Mouse (Mus musculus) intestine, embryonic 16.5 days (tissue): Measurements from ENCODE around the gene Il16. TPM values are rescaled to one million over a fixed set of nuclear protein-coding genes. Genes with fewer than 3 reads are reported as not detected.

Source experiments
- ATAC-seq: fragments of 200-750 bp; cut with Nextera tagmentation; 2 replicates; pipeline ENCODE4 v1.8.0; 2017; ENCODE audit warnings: moderate TSS enrichment, moderate library complexity
- H3K27ac ChIP-seq: fragments of 300-500 bp; sonication (generic); 2 replicates; pipeline ENCODE4 v1.5.1; 2014; ENCODE audit warnings: mild to moderate bottlenecking, low read length
- H3K27me3 ChIP-seq: fragments of 300-500 bp; sonication (generic); replicated peaks from 2 replicates; pipeline ENCODE4 v1.6.1; 2014; ENCODE audit warnings: low read length, control low read depth, mixed read lengths; ENCODE audit not compliant: control insufficient read depth, insufficient read depth
- H3K36me3 ChIP-seq: fragments of 300-500 bp; sonication (generic); 2 replicates; pipeline ENCODE4 v1.6.1; 2014; ENCODE audit warnings: low read length, control low read depth; ENCODE audit not compliant: control insufficient read depth, insufficient read depth
- H3K4me1 ChIP-seq: fragments of 300-500 bp; sonication (generic); 2 replicates; pipeline ENCODE4 v1.6.1; 2014; ENCODE audit warnings: low read length, control low read depth, mixed read lengths; ENCODE audit not compliant: control insufficient read depth, insufficient read depth
- H3K4me2 ChIP-seq: fragments of 300-500 bp; sonication (generic); 2 replicates; pipeline ENCODE4 v1.6.1; 2014; ENCODE audit warnings: low read depth, low read length, control low read depth
- H3K4me3 ChIP-seq: fragments of 300-500 bp; sonication (generic); 2 replicates; pipeline ENCODE4 v1.5.1; 2014; ENCODE audit warnings: mild to moderate bottlenecking, low read length
- H3K9ac ChIP-seq: fragments of 300-500 bp; sonication (generic); 2 replicates; pipeline ENCODE4 v1.6.1; 2014; ENCODE audit warnings: low read depth, low read length
- H3K9me3 ChIP-seq: fragments of 300-500 bp; sonication (generic); 2 replicates; pipeline ENCODE4 v1.6.1; 2016; ENCODE audit warnings: low read length, control low read depth; ENCODE audit not compliant: control insufficient read depth
- whole genome bisulfite sequencing: fragments of 180-500 bp; shearing (Covaris S2); extraction: QIAGEN DNeasy Blood & Tissue Kit; methylation state at CpG from one replicate; pipeline ENCODE4 v1.1.7; 2014; 5-methylcytosine and 5-hydroxymethylcytosine counted together
- polyA plus RNA-seq: library from polyadenylated mRNA; unstranded; fragments of >200 nt; fragmentation: Nextera tagmentation; extraction: Ambion mirVana; gene quantifications from 2 replicates; pipeline ENCODE4 v1.2.1, GENCODE M21; 2015

Gene Il16
- polyA plus RNA-seq, 1 experiment from 2014 or later = 4.9 TPM

GRCm38 (mm10) chr7:83659159-83660065 lies 86.1 kb downstream of the Il16 start:
- Histone ChIP-seq H3K4me3 (no peak overlapping the region), H3K9ac (no peak overlapping the region), H3K9me3 (no peaks in the 10 kb centered on the region; the same call in 1 of the 2 replicates), H3K36me3 (no peaks in the 10 kb centered on the region), H3K27me3 (no peaks in the 10 kb centered on the region), H3K27ac (peak overlapping the region; percentile 48; the same call in 1 of the 2 replicates), H3K4me1 (0 out of 2 replicates have a peak, but pooled peaks cover 8% of the 10 kb centered on the region), H3K4me2 (no peak overlapping the region)
- peak; percentile 57 for ATAC-seq
- 70% methylated on average over 9 of the region's 9 CpGs for WGBS

GRCm38 (mm10) chr7:83658716-83659115 lies 86.8 kb downstream of the Il16 start:
- no peak overlapping the region for H3K9ac ChIP-seq
- H3K9me3 ChIP-seq = no peaks in the 10 kb centered on the region; the same call in 1 of the 2 replicates
- no peak; the same call in 1 of the 2 replicates for ATAC-seq
- H3K4me1 ChIP-seq = peaks cover 14% of the 10 kb centered on the region; the same call in 1 of the 2 replicates
- no peaks in the 10 kb centered on the region for H3K27me3 ChIP-seq
- no peak overlapping the region for H3K4me2 ChIP-seq
- H3K27ac ChIP-seq = peak overlapping the region; percentile 34
- H3K36me3 ChIP-seq = no peaks in the 10 kb centered on the region
- H3K4me3 ChIP-seq = no peak overlapping the region
- WGBS = 76% methylated on average over 1 of the region's 1 CpGs

DNA sequence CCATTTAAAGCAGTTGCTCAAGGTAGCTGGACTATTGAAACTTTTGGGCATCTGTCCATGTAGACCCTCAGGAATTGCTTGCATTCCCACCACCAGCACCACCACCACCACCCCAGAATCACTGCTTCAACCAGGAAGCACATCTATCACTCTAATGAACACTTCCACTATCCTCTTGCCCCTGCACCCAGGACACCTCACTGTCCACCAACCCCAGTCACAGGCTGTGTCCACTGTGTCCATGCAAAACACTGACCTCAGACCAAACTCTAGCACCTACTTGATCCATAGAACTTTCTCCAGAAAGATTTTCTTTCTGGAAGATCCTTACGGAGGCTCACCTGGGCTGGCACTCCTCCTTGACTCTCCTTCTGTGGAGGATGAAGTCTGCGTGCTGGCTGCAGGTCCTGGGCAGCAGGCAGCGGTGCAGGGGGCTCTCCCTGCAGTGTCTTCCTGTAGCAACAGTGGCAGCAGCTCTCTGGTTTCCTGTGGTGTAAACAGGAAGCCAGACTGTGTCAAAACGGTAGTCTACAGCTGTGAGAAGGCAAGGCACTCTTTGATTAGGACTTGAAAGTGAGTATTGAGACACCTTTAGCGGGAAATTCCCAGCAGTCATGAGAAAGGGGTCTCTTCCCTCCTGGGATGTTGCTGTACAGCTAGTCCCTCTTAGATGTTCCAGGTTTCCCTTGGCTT lies 90.4 kb downstream of the Il16 start:
- Histone ChIP-seq H3K36me3 (no peaks in the 10 kb centered on the region), H3K4me3 (peak overlapping the region; percentile 8), H3K27me3 (no peaks in the 10 kb centered on the region), H3K4me2 (no peak overlapping the region), H3K27ac (peak overlapping the region; percentile 44; the same call in 1 of the 2 replicates), H3K9ac (0 out of 2 replicates have a peak overlapping the region, but pooled peaks have one; percentile 2), H3K9me3 (no peaks in the 10 kb centered on the region; the same call in 1 of the 2 replicates), H3K4me1 (peaks cover 15% of the 10 kb centered on the region; the same call in 1 of the 2 replicates)
- no peak for ATAC-seq
- WGBS = 55% methylated on average over 5 of the region's 5 CpGs

GRCm38 (mm10) chr7:83654196-83654595 lies 91.3 kb downstream of the Il16 start:
- Histone ChIP-seq H3K9ac (no peak overlapping the region), H3K27ac (peak overlapping the region; percentile 0; the same call in 1 of the 2 replicates), H3K36me3 (no peaks in the 10 kb centered on the region), H3K4me1 (peaks cover 13% of the 10 kb centered on the region; the same call in 1 of the 2 replicates), H3K4me3 (no peak overlapping the region), H3K27me3 (no peaks in the 10 kb centered on the region), H3K9me3 (no peaks in the 10 kb centered on the region), H3K4me2 (no peak overlapping the region)
- WGBS = 65% methylated on average over 2 of the region's 2 CpGs
- ATAC-seq = peak; percentile 85

DNA sequence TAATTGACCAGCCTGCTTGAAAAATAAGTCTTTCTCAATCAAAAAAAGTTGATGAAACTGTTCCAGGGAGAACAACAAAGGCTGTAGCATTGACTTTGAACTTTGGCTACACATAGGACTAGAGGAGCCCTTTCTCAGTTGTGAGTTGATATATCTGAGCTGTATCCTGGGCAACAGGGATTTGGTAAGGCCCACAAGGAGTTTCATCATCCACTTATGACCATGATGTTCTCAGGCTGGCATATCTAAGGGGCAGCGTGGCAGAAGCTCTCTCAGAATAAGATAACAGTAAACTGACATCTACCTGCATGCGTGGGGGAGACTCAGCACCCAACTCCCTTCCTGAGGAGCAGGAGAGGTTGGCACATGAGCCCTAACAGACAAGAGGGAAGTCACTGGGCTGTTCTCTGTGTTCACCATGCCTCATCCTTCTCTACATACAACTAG lies 91.9 kb downstream of the Il16 start:
- Histone ChIP-seq H3K9me3 (no peaks in the 10 kb centered on the region), H3K27ac (no peak overlapping the region; the same call in 1 of the 2 replicates), H3K4me3 (no peak overlapping the region), H3K27me3 (no peaks in the 10 kb centered on the region), H3K4me1 (peaks cover 7% of the 10 kb centered on the region; the same call in 1 of the 2 replicates), H3K36me3 (no peaks in the 10 kb centered on the region), H3K9ac (no peak overlapping the region), H3K4me2 (no peak overlapping the region)
- peak; percentile 49 for ATAC-seq
- WGBS = 81% methylated on average over 2 of the region's 2 CpGs

DNA sequence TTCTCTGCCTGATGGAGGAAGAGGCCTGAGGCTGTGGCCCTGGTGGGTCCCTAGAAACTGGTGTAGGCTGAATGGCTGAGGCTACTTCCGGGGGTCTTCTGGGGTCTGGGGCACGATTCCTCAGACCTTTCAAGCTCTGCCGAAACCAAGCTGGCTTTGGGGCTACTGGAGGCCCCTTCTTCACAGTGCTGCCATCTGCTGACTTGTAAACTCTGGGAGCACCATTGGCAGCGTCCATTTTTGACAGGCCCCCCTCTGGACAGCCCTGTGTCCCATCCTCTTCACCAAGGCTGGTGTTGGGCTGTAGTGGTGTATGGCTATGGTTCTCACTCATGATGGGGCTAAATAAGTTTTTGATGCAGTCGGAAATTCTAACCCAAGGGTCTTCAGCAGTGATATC lies 93.0 kb downstream of the Il16 start:
- Histone ChIP-seq H3K4me1 (peaks cover 7% of the 10 kb centered on the region; the same call in 1 of the 2 replicates), H3K36me3 (no peaks in the 10 kb centered on the region)

DNA sequence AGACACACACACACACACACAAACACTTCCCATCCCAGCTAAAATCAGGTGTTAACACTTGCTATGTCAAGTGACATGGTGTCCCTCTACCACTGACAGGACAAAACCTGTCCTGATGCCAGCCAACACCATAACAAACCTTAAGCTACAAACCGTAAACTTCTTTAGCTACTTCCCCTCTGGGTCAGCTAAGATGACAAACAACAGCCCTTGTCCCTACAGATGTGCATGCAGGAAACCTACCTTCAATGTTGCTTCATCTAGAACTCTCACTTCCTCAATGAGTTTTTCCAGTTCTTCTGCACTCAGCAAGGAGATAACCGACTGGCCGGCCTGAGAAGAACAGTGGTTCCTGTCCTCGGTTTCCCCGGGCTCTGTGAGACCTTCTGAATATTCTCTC lies 94.9 kb downstream of the Il16 start:
- WGBS = 88% methylated on average over 5 of the region's 5 CpGs
- H3K4me3 ChIP-seq = no peak overlapping the region
- no peak overlapping the region for H3K27ac ChIP-seq
- no peak overlapping the region for H3K9ac ChIP-seq
- H3K36me3 ChIP-seq = no peaks in the 10 kb centered on the region
- H3K4me2 ChIP-seq = no peak overlapping the region
- H3K4me1 ChIP-seq = peaks cover 7% of the 10 kb centered on the region; the same call in 1 of the 2 replicates
- H3K9me3 ChIP-seq = no peaks in the 10 kb centered on the region
- no peaks in the 10 kb centered on the region for H3K27me3 ChIP-seq
- ATAC-seq = no peak

More for the DNA sequence above, 93.0 kb downstream of the Il16 start:
- no peaks in the 10 kb centered on the region for H3K27me3 ChIP-seq
- H3K9me3 ChIP-seq = no peaks in the 10 kb centered on the region
- no peak overlapping the region for H3K4me2 ChIP-seq
- H3K9ac ChIP-seq = no peak overlapping the region
- no peak for ATAC-seq
- H3K4me3 ChIP-seq = no peak overlapping the region
- WGBS = 83% methylated on average over 5 of the region's 5 CpGs
- H3K27ac ChIP-seq = no peak overlapping the region

- Histone ChIP-seq H3K27me3 (no peaks in the 10 kb centered on the region), H3K4me2 (no peak overlapping the region), H3K36me3 (0 out of 2 replicates have a peak, but pooled peaks cover 5% of the 10 kb centered on the region), H3K4me1 (peaks cover 2% of the 10 kb centered on the region; the same call in 1 of the 2 replicates), H3K27ac (no peak overlapping the region), H3K4me3 (no peak overlapping the region), H3K9ac (no peak overlapping the region), H3K9me3 (no peaks in the 10 kb centered on the region)
- 59% methylated on average over 7 of the region's 7 CpGs for WGBS
- ATAC-seq = no peak
These were observed 96.7 kb downstream of the Il16 start for GRCm38 (mm10) chr7:83648807-83649206.

DNA sequence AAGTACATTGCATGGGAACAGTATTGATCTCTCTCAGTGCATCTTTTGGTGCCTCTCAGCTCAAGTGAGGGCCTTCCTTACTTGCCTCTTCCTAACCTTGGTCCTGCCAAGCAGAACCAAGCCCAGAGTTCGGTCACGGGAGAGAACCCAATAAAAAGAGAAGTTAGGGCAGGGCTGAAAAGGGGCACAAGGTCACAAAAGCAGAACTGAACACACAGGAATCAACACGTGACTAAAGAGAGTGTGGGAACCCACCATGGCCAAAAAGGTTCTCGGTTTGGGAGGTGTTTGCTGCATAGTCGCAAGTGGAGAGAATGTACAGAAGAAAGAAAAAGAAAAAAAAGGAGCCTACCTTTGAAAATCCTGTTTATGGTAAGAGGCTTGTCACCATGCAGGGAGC lies 100.0 kb downstream of the Il16 start:
- no peak overlapping the region for H3K4me3 ChIP-seq
- no peak overlapping the region for H3K4me2 ChIP-seq
- H3K36me3 ChIP-seq = peaks cover 14% of the 10 kb centered on the region
- no peak overlapping the region for H3K27ac ChIP-seq
- no peak overlapping the region for H3K9ac ChIP-seq
- H3K9me3 ChIP-seq = no peaks in the 10 kb centered on the region
- no peaks in the 10 kb centered on the region for H3K27me3 ChIP-seq
- no peaks in the 10 kb centered on the region for H3K4me1 ChIP-seq
- no peak for ATAC-seq
- WGBS = 75% methylated on average over 5 of the region's 5 CpGs
